Mouse (Mus musculus) T-helper 17 cell (primary cell): Measurements from ENCODE around the gene Mettl15.

Experiments
- in situ Hi-C, 2 experiments: fragments of 300-600 bp; cut with MboI, MseI; formaldehyde crosslinking; loops; 1 replicate in 1 of 2; 2 replicates in 1 of 2; pipeline ENCODE4 v1.15.1; 2025; ENCODE audit warnings: high pct_unique_total_duplicates in 2 of 2

The Mettl15 gene

DNA sequence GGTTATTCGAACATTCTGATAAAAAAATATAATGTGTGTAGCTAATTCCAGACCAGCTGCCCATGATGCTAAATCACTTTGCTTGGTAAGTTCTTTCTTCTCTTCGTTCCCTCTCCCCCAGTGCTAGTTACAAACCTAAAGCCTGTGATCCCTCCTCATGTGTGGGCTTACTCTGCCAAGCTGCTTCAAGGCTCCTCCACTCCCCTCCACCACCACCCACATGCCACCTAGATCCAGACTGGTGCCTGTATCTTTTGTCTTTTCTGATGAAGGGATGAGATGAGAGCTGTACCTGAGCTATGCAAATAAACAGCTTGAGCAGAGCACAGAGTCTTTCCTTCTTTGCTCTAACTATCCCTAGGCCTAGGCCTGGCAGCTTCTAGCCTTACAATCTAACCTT, 72.5 kb downstream of the Mettl15 start:
- in situ Hi-C loops, result no loop called here

DNA sequence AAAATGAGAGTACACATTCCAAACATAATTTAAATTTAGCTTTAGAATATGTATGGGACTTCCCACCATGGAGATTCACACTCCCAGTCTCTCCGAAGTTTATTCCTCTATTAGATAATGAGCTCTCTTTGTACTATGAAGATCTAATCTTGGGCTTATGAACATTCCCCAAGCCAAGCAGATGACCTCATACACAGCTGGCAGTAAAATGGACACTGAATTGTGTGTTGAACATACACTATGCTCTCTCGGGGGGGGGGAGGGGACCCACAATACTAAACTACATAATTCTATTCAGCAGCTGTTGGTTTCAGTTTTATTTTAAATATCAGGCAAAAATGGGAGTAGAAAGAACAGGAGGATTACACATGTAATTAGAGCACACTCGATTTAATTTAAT, 97.6 kb downstream of the Mettl15 start:
- in situ Hi-C loops, result no loop called here

DNA sequence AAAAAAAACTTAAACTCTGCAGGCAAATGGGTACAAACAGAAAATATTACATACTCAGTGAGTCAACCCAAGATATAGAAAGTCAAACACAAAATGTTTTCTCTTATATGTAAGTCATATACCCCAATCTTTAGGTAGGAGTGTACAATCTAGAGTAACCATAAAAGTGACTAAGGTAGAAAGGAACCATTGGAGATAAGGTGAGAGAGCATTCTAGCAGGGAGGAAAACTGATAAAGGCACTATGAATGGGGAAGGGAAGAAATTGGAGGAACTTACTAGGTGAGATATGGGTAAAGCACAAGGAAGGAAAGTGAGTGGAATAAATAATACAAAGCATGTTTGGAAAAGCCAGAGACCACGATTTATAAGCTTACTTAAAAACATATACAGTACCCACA, 122.0 kb downstream of the Mettl15 start:
- in situ Hi-C loops, result no loop called here

DNA sequence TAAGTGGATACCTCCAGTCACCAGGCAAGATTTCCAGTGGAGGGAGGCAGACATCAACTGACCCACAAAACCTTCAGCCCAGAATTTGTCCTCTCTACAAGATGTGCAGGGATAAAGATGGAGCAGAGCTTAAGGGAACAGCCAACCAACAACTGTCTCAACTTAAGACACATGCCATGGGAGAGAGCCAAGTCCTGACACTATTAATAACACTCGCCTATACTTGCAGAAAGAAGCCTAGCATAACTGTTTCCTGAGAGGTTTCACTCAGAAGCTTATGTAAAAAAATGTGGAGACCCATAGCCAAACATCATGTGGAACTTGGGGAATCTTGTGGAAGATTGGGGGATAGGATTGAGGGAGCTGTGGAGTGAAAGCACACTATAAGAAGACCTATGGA, 124.4 kb downstream of the Mettl15 start:
- in situ Hi-C loops, result no loop called here

DNA sequence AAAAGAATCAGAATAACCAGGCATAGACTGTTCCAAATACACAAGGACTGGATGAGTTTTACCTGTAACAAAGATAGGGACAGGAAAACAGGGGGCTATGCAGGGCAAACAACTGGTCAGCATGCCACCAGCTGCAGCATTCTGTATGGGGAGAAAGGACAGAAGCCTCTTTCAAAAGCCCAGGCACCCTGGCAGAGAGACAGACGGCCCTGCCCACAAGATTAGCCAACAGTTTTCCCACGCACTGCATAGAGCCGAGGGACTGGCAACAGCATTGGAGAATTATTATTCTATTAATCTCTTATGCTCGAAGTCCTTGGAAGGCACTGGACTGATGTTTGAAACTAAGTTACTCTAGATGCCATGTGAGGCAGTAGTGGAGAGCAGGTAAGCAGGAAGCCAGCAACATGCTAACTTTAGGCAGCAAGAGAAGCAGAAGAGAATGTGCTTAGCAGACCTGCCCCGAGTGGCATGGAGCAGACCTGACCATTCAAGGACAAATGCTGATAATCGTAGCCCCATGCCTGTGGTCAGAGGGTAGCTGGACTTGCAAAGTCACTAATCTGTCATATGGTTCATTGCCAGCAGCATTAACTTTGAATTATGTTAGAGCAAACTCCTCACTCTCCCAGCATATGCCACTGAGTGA, 127.0 kb downstream of the Mettl15 start:
- in situ Hi-C loops, result no loop called here

DNA sequence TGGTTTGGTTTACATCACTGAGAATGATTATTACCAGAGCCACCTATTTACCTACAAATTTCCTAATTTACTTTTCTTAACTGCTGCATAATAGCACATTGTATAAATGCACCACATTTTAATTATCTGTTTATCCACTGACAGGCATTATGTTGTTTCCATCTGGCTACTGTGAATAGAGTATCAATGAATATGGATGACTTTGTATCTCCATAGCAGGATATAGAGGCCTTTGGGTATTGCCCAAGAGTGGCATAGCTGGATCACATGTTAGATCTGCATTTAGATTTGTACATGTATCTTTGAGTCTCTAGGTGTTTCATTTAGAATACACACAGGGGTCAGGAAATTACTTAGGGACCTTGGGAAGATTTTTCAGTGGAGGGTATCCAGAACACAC, 133.3 kb downstream of the Mettl15 start:
- in situ Hi-C loops, result no loop called here

DNA sequence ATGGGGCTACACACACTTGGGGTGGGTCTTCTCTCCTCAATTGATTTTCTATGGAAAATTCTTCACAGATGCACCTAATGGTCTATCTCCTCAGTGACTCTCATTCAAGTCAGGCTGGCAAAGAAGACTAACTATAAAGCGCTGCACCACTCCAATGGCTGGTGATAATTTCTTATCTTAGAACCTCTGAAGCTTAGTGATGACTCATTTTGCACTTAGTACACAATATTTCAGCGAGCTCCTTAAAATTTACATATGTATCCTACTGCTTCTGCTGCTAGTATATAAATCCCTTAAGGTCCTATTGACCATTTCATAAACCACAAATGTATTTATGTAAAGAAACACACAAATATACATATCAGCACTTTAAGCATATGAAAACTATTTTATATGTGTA, 136.1 kb downstream of the Mettl15 start:
- in situ Hi-C loops, result no loop called here

DNA sequence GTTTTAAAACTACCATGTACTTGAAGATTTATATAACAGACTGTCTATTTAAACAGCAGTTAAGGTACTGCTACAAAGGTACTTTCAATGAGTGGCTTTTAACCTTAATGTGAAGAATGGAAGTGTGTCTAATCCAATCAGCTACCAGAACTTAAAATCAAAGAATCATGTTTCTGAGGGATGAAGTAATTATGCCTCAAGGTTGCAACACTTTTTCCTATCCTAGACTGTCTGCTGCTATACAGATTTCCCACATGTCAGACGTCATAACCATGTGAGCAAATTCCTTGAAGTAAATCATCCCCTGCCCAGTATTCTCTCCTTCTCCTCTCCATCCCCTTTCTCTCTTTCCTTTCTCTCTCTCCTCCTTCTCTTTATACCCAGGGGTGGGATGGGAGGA, 140.2 kb downstream of the Mettl15 start:
- in situ Hi-C loops, result no loop called here

DNA sequence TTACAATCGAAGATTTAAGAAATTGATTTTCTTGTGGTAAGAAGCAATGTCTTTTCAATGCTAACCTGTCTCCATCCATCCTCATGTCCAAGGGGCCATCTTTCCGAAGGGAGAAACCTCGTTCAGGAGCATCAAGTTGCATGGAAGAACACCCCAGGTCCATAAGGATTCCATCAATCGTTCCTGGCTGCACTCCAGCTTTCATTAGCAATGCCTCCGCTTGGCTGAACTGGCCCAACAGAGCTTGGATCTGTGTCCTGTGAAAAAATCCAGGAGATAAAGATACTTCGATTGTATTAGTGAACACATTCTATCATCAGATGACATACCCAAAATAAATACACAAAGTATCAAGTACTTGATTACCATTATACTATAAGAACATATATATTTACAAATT, 143.3 kb downstream of the Mettl15 start:
- in situ Hi-C loops, result no loop called here

DNA sequence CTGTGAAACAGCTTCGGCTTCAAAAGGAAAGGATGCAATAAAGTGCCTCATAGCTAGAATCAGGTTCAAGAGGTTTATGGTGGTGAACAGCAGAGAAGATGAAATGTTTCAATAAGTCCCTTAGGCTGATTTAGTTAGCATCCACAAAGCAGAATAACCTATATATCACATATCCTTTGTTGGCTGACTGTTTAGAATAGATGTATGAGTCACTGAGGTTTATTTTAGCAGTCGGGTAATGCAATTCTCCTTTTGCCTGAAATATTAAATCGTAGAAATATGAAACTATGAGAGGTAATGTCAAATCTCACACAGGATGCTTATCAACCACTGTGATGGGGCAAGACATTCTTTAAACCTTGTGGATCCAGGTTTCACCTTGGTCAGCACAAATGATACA, 149.8 kb downstream of the Mettl15 start:
- in situ Hi-C loops, result no loop called here

DNA sequence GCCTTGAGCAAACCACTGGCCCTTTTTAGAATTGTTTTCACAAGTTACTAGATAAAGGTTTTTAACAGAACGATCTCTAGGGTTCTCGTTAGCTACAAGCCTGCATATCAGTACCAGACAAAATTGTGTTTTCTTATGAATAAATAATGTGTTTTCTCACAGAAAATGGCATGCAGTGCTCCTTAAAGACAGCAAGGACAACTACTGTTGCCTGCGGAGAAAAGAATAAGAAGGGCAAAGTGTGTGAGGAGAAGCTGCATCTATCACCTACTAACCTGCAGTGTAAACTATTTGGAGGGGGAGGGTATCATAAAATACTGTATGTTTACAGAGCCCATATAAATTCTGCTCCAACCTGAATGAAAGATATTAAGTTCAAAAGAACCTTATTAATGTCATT, 150.6 kb downstream of the Mettl15 start:
- in situ Hi-C loops, result no loop called here

DNA sequence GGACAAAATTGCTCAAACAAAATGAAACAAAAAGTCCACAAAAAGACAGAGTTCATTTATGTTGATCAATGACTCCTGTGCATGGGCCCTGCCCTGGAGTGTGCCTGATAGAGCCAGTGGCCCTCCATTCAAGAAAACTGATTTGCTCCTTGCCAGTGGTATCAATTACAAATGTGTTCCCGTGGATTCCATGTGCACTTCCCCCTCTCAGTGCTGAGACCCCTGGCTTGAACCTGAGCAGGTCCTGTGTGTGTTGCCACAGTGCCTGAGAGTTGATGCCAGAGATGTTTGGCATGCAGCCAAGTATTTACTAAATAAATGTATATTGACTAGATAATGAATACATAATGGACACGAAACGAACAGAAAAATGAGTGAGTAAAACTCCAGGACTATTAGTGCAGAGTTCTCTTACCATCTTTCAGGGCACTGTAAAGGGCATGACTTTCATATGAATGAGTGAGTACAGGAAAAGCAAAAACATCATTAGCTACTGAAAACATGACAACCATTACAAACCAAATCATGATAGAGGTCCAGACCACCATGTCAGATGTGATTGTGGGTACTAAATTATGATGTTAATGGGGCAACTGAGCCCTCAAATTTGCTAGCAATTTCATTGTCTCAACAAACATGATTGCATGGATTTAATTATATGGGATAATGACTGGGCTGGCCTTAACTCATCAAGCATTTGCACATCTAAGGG, 174.6 kb downstream of the Mettl15 start:
- in situ Hi-C loops, result no loop called here

DNA sequence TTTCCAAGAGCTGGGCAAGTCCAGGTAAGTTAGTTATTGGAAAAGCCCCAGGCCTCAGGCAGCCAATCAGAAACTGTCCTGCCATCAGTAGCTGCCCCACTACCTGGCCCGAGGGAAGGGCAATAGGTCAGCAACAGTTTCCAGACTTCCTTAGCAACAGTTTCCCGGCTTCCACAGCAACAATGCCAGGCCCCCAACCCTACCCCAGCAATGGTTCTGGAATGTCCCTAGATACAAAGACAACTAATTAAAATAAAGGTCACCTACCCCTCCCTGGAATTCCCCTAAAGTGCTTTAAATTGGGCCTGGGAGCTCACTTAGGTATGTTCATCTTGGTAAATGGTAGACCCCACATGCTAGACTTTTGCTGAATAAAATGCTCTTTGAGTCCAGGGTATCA, 230.9 kb downstream of the Mettl15 start:
- in situ Hi-C loops, result no loop called here
